Mouse (Mus musculus): ENCODE results near the gene Pfn4. TPM values are rescaled to one million over a fixed set of nuclear protein-coding genes. Genes with fewer than 3 reads are reported as not detected.

Pfn4 gene
- polyA plus RNA-seq (2016; fragmentation: Nextera tagmentation; extraction: Ambion mirVana), result 1.9 and 2.3 TPM in 2 replicates

DNA sequence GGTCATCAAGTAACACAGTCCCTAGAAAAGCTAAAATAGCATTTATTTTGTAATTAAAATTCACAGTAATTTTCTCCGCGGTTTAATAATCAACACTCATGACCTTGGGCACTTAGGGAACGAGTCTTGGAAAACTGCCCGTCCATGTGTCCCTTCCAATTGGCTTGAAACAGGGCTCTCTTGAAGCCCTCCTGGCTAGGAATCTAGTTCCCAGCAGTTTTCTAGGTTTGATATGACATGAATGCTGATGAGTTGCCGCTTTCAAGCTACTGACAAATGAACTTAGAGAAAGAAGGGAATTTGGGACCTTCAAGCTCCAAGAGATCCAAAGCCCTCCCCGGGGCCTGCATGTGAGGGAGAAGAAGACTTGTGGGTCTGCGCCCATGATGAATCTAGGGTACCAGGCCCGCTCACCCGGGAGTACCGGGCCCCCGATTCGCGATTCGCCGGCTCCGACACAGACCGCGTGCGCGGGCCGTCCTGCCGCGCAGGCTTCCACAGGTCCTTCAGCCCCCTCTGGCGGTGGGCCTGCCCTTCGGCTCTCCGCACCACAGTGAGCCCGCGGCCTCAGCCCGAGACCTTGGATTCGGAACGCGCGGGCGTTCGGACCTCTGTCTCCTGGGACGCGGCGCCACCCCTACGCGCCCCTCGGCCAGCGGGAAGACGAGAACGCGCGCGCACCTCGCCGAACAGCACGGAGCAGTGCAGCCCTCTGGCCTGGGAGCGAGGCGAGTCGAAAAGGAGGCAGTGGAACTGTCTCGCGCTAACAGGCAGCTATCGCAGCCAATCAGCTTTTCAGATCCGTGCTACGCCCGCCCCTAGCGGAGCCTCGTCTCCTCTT lies at the start of gene Pfn4, which contains the start of gene Fam228b:
Pfn4 (plus strand) TSS at position 531 of the 841 bp plus-strand sequence.
Fam228b (minus strand) TSS at position 776 of the 841 bp plus-strand sequence.
- peak; percentile 98 for ATAC-seq (ENCODE audit: insufficient number of reproducible peaks, low FRiP score)
- Histone ChIP-seq H3K27ac (ENCODE audit: poor library complexity, severe bottlenecking) (peak within 1 kb of the TSS; percentile 73), H3K4me3 (peak within 1 kb of the TSS; percentile 63), H3K4me1 (replicated peaks) (0 out of 2 replicates have a peak, but pooled peaks cover 3% of the 10 kb centered on the region), H3K9ac (peak within 1 kb of the TSS; percentile 80), H3K36me3 (no peaks in the 10 kb centered on the region), H3K27me3 (replicated peaks) (no peaks in the 10 kb centered on the region), H3K4me2 (peak within 1 kb of the TSS; percentile 70), H3K9me3 (replicated peaks) (no peaks in the 10 kb centered on the region)
- WGBS, result 3% methylated on average over 61 of the region's 61 CpGs

DNA sequence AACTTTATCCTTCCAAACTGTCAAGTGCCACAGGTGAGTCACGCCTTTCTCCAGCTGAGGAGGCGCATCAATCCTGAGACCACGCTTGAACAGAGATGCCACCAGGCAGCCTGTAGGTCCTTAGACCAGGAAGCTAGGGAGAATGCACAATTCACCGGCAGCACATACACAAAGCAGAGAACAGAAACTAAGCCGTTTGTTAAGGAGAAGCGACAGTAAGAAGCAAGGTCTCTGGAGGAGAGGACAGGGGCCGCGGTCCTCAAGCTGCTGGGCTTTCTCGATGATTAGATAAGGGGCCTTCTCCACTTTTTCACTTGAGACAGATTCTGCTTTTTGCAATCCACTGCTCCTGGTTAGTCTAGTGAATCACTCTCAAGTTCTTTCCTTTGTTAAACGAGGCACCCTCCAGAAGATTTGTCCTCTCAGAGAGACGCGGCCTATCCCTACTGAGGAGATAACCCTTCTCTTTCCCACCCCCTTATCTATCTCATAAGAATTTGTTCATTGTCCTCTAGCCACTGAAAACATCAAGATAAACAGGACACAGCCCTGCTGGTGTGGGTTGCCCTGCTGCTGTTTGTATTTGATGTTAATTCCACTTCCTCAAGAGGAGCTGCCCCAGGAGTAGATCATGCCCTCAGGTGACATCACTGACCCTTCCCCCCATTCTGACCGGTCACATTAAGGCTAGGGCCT lies 49.6 kb upstream of the Pfn4 start:
- Histone ChIP-seq H3K9ac (no peak overlapping the region), H3K4me3 (no peak overlapping the region), H3K4me2 (no peak overlapping the region), H3K27ac (ENCODE audit: poor library complexity, severe bottlenecking) (no peak overlapping the region), H3K4me1 (replicated peaks) (peaks cover 27% of the 10 kb centered on the region), H3K9me3 (replicated peaks) (no peaks in the 10 kb centered on the region), H3K27me3 (replicated peaks) (no peaks in the 10 kb centered on the region), H3K36me3 (no peaks in the 10 kb centered on the region)
- ATAC-seq (ENCODE audit: insufficient number of reproducible peaks, low FRiP score), result no peak
- WGBS, result 34% methylated on average over 13 of the region's 13 CpGs

DNA sequence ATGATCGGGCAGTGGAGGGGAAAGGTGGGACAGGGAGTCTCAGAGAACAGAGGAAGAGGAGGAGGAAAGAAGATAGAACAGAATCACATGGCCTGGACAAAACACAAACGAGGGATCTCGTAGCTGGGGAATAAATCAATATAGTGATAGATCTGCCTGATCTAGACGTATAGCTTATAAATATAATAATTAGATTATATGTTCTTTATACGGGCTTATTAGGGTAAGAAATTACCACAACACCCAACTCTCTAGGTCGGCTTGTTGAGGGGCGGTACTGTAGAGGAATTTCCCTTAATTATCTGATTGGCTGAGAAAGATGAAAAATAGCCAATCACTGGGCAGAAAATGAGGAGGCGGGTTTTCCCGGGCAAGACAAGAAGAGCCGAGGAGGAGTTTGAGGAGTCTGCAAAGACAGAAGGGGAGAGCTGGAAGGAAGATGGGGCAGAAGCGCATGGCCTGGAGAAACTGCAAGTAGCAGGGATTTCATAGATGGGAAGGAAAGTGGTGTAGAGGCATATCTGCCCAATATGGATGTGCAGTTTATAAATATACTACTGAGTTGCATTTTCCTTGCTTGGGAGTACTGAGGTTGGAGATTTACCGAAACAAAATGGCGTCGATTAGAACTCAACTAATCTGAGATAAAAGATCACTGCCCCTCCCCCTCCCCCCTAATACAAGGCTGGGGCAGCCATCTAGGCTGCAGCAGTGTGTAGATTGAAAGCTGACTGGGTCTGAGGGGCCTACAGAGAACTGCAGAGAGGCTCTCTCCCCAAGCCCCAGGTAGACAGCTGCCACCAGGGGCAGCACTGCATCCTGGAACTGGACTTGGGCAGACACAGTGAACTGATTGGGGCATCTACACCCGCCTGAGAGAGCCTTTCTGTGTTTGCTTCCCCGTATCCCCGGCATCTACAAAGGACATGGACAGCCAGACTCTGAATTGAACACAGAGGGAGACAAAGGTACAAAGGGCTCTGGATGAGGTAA lies 48.8 kb upstream of the Pfn4 start:
- Histone ChIP-seq H3K27ac (ENCODE audit: poor library complexity, severe bottlenecking) (no peak overlapping the region), H3K4me1 (replicated peaks) (peaks cover 23% of the 10 kb centered on the region), H3K27me3 (replicated peaks) (no peaks in the 10 kb centered on the region), H3K4me3 (no peak overlapping the region), H3K9ac (no peak overlapping the region), H3K9me3 (replicated peaks) (no peaks in the 10 kb centered on the region), H3K4me2 (0 out of 2 replicates have a peak overlapping the region, but pooled peaks have one; percentile 12), H3K36me3 (no peaks in the 10 kb centered on the region)
- 65% methylated on average over 17 of the region's 17 CpGs for WGBS
- ATAC-seq (ENCODE audit: insufficient number of reproducible peaks, low FRiP score), result peak; percentile 60; the same call in 1 of the 2 replicates

DNA sequence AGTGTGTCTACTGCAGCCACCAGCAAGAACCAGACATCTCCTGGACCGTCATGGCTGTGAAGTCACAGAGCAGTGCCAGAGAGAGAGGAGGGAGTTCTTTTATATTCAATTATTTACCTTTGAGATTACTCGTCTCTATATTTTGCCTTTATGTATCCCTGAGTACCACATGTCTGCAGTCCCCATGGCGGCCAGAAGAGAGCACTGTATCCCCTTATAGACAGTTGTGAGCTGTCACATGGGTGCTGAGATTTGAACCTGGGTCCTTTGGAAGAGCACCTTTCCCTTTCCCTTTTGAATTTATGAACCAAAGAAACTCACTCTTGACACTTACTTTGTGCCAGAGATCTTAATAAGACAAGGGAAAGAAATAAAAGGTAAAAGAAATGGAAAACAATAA lies 39.7 kb upstream of the Pfn4 start:
- no peaks in the 10 kb centered on the region for H3K9me3 ChIP-seq (replicated peaks)

DNA sequence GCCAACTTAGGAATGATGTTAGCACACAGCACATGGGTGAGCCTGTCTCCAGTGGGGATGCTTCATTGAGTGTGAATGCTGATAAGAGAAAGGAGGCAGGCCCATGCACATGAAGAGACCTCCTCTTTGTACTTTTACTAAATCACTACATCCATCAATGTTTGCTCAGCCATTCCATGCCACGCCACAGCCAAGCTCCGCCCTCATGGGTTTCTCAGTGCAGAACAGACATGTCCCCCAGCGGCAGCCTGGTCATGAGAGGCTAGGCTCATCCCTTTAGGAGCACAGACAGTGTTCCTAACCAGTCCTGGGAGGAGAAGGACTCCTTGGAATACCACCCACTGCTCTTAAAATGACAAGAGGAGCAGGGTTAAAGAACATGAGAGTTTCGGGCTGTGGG lies 37.2 kb upstream of the Pfn4 start:
- Histone ChIP-seq H3K27me3 (replicated peaks) (peaks cover 6% of the 10 kb centered on the region; the same call in 1 of the 2 replicates), H3K9me3 (replicated peaks) (no peaks in the 10 kb centered on the region), H3K4me2 (no peak overlapping the region), H3K4me3 (no peak overlapping the region), H3K4me1 (replicated peaks) (no peaks in the 10 kb centered on the region), H3K36me3 (no peaks in the 10 kb centered on the region), H3K9ac (no peak overlapping the region), H3K27ac (ENCODE audit: poor library complexity, severe bottlenecking) (no peak overlapping the region)
- no peak for ATAC-seq (ENCODE audit: insufficient number of reproducible peaks, low FRiP score)
- 69% methylated on average over 4 of the region's 4 CpGs for WGBS

More for the DNA sequence above, 39.7 kb upstream of the Pfn4 start:
- ATAC-seq (ENCODE audit: insufficient number of reproducible peaks, low FRiP score), result no peak
- Histone ChIP-seq H3K36me3 (no peaks in the 10 kb centered on the region), H3K27me3 (replicated peaks) (peaks cover 2% of the 10 kb centered on the region; the same call in 1 of the 2 replicates), H3K27ac (ENCODE audit: poor library complexity, severe bottlenecking) (no peak overlapping the region), H3K4me3 (no peak overlapping the region), H3K4me1 (replicated peaks) (no peaks in the 10 kb centered on the region), H3K9ac (no peak overlapping the region), H3K4me2 (no peak overlapping the region)
- 91% methylated on average over 3 of the region's 3 CpGs for WGBS

DNA sequence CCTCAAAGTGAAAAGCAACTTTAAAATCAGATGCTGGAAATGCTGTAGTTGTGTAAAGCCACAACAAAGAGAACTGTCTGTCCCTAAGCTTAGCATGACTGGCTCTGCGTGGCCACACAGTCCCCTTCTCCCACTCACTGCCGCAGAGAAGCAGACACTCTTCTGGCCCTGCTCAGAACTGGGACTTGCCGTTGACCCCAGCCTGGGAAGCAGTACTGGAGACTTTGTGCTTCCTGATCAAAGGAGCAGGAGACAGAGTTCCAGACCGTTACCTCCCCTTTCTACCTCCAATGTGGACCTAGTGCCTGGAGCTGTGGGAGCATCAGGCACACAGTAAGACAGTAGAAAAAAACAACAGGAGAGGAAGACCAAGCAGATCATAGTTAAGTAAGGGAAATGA lies 36.5 kb upstream of the Pfn4 start:
- Histone ChIP-seq H3K27me3 (replicated peaks) (peaks cover 6% of the 10 kb centered on the region; the same call in 1 of the 2 replicates), H3K36me3 (no peaks in the 10 kb centered on the region), H3K4me2 (no peak overlapping the region), H3K4me1 (replicated peaks) (no peaks in the 10 kb centered on the region), H3K9ac (no peak overlapping the region), H3K27ac (ENCODE audit: poor library complexity, severe bottlenecking) (no peak overlapping the region), H3K4me3 (no peak overlapping the region), H3K9me3 (replicated peaks) (no peaks in the 10 kb centered on the region)
- 62% methylated on average over 4 of the region's 4 CpGs for WGBS
- ATAC-seq (ENCODE audit: insufficient number of reproducible peaks, low FRiP score), result no peak

DNA sequence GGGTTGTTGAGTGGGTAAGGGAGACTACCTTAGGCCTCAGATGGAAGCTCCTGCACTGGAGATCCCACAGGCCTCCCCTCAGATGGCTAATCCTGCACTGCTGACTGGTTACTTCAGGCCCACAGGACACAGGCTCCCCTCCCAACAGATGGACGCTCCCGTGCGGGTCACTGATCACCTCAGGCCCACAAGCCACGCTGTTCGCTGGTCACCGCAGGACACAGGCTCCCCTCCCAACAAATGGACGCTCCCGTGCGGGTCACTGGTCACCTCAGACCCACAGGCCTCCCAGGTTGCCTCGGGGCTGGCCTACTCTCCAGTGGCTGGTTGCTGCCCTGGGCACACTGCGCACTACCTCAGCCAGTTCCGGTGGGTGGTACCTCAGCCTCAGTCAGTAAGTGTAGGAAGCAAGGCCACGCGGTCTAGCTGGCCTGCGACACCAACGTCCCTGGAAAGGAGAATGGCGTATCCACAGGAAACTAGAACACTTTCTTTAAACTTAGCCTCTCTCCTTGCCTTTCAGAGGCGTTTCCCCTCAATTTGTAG lies 30.7 kb upstream of the Pfn4 start, which contains the start of gene Fam228a:
Fam228a (minus strand) TSS at position 400 of the 546 bp plus-strand sequence.
- no peak within 1 kb of the TSS for H3K27ac ChIP-seq (ENCODE audit: poor library complexity, severe bottlenecking)
- no peak within 1 kb of the TSS for H3K4me2 ChIP-seq
- 86% methylated on average over 18 of the region's 18 CpGs for WGBS
- ATAC-seq (ENCODE audit: insufficient number of reproducible peaks, low FRiP score), result no peak
- H3K4me3 ChIP-seq, result no peak within 1 kb of the TSS
- no peak within 1 kb of the TSS for H3K9ac ChIP-seq
- H3K27me3 ChIP-seq (replicated peaks), result peaks cover 6% of the 10 kb centered on the region; the same call in 1 of the 2 replicates
- no peaks in the 10 kb centered on the region for H3K9me3 ChIP-seq (replicated peaks)
- H3K4me1 ChIP-seq (replicated peaks), result no peaks in the 10 kb centered on the region
- no peaks in the 10 kb centered on the region for H3K36me3 ChIP-seq

DNA sequence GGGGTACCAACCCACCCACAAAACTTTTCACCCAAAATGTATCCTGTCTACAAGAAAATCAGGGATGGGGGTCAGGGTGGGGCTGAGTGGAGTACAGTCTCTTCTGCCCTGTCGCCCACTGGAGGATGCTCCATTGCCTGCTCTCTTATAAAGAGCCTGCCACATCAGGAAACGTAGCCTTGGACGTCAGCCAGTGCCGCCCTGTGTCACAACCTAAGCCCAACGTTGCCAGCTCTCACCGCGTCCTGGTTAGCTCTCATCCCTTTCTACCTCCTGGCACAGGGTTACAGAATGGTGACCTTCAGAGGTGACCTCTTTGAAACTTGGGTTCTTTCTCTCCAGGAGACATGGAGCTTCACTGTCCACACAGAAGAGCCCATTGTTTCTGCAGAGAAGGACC lies 28.0 kb upstream of the Pfn4 start:
- no peaks in the 10 kb centered on the region for H3K4me1 ChIP-seq (replicated peaks)
- H3K9me3 ChIP-seq (replicated peaks), result no peaks in the 10 kb centered on the region

DNA sequence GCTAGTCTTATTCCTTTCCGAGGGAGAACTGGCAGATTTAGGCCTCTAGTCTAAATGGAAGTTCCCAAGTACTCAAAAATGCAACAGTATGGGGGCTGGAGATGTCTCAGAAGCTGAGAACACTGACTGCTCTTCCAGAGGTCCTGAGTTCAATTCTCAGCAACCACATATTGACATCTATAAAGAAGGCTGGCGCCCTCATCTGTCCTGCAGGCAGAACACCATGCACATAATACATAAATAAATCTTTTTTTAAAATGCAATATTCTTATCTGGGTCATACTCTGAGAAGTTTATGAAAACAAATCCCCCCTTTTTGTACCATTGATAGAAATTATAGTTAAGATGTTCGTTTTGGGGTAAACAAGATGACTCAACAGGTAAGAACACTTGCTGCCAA lies 26.6 kb upstream of the Pfn4 start:
- H3K4me1 ChIP-seq (replicated peaks), result no peaks in the 10 kb centered on the region
- H3K27ac ChIP-seq (ENCODE audit: poor library complexity, severe bottlenecking), result no peak overlapping the region
- no peaks in the 10 kb centered on the region for H3K9me3 ChIP-seq (replicated peaks)
- no peak overlapping the region for H3K9ac ChIP-seq
- H3K4me2 ChIP-seq, result no peak overlapping the region
- no peaks in the 10 kb centered on the region for H3K36me3 ChIP-seq
- WGBS, result 77% methylated on average over 3 of the region's 3 CpGs
- H3K4me3 ChIP-seq, result no peak overlapping the region
- H3K27me3 ChIP-seq (replicated peaks), result no peaks in the 10 kb centered on the region
- no peak for ATAC-seq (ENCODE audit: insufficient number of reproducible peaks, low FRiP score)

More for the DNA sequence above, 28.0 kb upstream of the Pfn4 start:
- no peak overlapping the region for H3K4me2 ChIP-seq
- 76% methylated on average over 7 of the region's 7 CpGs for WGBS
- no peak for ATAC-seq (ENCODE audit: insufficient number of reproducible peaks, low FRiP score)
- no peaks in the 10 kb centered on the region for H3K36me3 ChIP-seq
- H3K4me3 ChIP-seq, result no peak overlapping the region
- no peak overlapping the region for H3K9ac ChIP-seq
- no peak overlapping the region for H3K27ac ChIP-seq (ENCODE audit: poor library complexity, severe bottlenecking)
- no peaks in the 10 kb centered on the region for H3K27me3 ChIP-seq (replicated peaks)

DNA sequence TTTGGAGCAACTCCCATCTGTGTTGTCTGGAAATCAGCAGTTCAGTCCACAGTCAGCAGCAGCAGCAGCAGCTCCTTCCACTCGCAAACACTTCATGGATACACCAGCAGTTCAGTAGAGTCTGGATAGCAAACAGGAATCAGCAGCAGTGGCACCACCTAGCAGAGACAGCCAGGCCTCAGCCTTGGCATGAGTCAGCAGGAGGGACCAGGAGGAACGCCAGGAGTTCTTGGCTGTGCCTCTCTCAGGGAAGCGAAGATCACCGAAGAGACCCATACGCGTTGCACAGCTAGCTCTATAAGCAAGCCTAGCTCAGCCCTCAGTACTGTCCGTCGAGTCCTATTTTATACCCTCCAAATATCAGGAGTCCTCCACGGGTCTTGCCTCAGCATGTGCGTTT lies 24.3 kb upstream of the Pfn4 start:
- Histone ChIP-seq H3K4me1 (replicated peaks) (no peaks in the 10 kb centered on the region), H3K4me2 (no peak overlapping the region), H3K27ac (ENCODE audit: poor library complexity, severe bottlenecking) (no peak overlapping the region), H3K4me3 (no peak overlapping the region), H3K9me3 (replicated peaks) (no peaks in the 10 kb centered on the region), H3K27me3 (replicated peaks) (no peaks in the 10 kb centered on the region), H3K9ac (no peak overlapping the region), H3K36me3 (no peaks in the 10 kb centered on the region)
- no peak for ATAC-seq (ENCODE audit: insufficient number of reproducible peaks, low FRiP score)
- 83% methylated on average over 10 of the region's 10 CpGs for WGBS
